23 mouse cellular contexts compared by ENCODE assay signal in genomic region chr14:46409016-46409415, GRCm38 (mm10). TPM values are rescaled to one million over a fixed set of nuclear protein-coding genes. Genes with fewer than 3 reads are reported as not detected.
DNase-seq lines count a peak whose midpoint lies in the region; ATAC-seq and TF ChIP-seq lines count a peak whose summit lies in the region.
"Had no signal": no experiment of that assay in that cellular context is flagged by ENCODE, and none has a peak within 500 bp of the region (broad histone marks: within the 10 kb centered on the region; RNA-seq: fewer than 3 reads in every experiment).

No protein-coding gene starts in this region.

- H3K9ac ChIP-seq in hindbrain, postnatal 0 days (replicated peaks; ENCODE audit: low read length) = no peak overlapping the region
- H3K9ac ChIP-seq in hindbrain, embryonic 14.5 days = no peak overlapping the region
- H3K9ac ChIP-seq in lung, embryonic 14.5 days = no peak overlapping the region
- H3K9ac ChIP-seq in lung, postnatal 0 days (replicated peaks; ENCODE audit: low read depth) = no peak overlapping the region
- H3K9ac ChIP-seq: embryonic facial prominence, embryonic 15.5 days had no signal

- H3K9me3 ChIP-seq in hindbrain, postnatal 0 days (ENCODE audit: low read length) = no peaks in the 10 kb centered on the region
- H3K9me3 ChIP-seq in hindbrain, embryonic 14.5 days (ENCODE audit: control insufficient read depth, low read length) = no peaks in the 10 kb centered on the region
- H3K9me3 ChIP-seq in lung, embryonic 14.5 days (ENCODE audit: low read depth, low read length) = no peaks in the 10 kb centered on the region
- H3K9me3 ChIP-seq in lung, postnatal 0 days (ENCODE audit: low read length) = no peaks in the 10 kb centered on the region
- H3K9me3 ChIP-seq: embryonic facial prominence, embryonic 15.5 days had no signal

- H3K36me3 ChIP-seq in hindbrain, postnatal 0 days (ENCODE audit: insufficient read depth, low read length) = no peaks in the 10 kb centered on the region
- H3K36me3 ChIP-seq in hindbrain, embryonic 14.5 days (replicated peaks; ENCODE audit: control insufficient read depth, insufficient read depth) = no peaks in the 10 kb centered on the region
- H3K36me3 ChIP-seq in lung, embryonic 14.5 days (ENCODE audit: insufficient read depth) = no peaks in the 10 kb centered on the region
- no peaks in the 10 kb centered on the region for H3K36me3 ChIP-seq in lung, postnatal 0 days (ENCODE audit: insufficient read depth, low read length)
- H3K36me3 ChIP-seq: embryonic facial prominence, embryonic 15.5 days had no signal

- H3K4me1 ChIP-seq in hindbrain, postnatal 0 days (ENCODE audit: insufficient read depth, low read length) = no peaks in the 10 kb centered on the region
- no peaks in the 10 kb centered on the region for H3K4me1 ChIP-seq in hindbrain, embryonic 14.5 days (replicated peaks; ENCODE audit: control insufficient read depth, insufficient read depth, low read length)
- no peaks in the 10 kb centered on the region for H3K4me1 ChIP-seq in lung, embryonic 14.5 days (ENCODE audit: insufficient read depth)
- H3K4me1 ChIP-seq in lung, postnatal 0 days (ENCODE audit: insufficient read depth, low read depth, low read length) = no peaks in the 10 kb centered on the region
- H3K4me1 ChIP-seq: embryonic facial prominence, embryonic 15.5 days had no signal

- no peak overlapping the region for H3K4me2 ChIP-seq in hindbrain, postnatal 0 days (ENCODE audit: low read depth, low read length)
- no peak overlapping the region for H3K4me2 ChIP-seq in hindbrain, embryonic 14.5 days (replicated peaks)
- no peak overlapping the region for H3K4me2 ChIP-seq in lung, embryonic 14.5 days
- no peak overlapping the region for H3K4me2 ChIP-seq in lung, postnatal 0 days (replicated peaks; ENCODE audit: low read depth, low read length)
- H3K4me2 ChIP-seq: embryonic facial prominence, embryonic 15.5 days had no signal

- DNase-seq in gastrocnemius, postnatal 14 days = peak; percentile 37
- no peak for DNase-seq in gastrocnemius, postnatal 10 days
- DNase-seq in hindbrain, postnatal 0 days (ENCODE audit: low spot score) = no peak
- DNase-seq in hindbrain, embryonic 14.5 days (ENCODE audit: low spot score) = no peak
- peak; percentile 24 for DNase-seq in lung, embryonic 14.5 days
- DNase-seq in lung, postnatal 0 days (ENCODE audit: low spot score) = no peak
- peak; percentile 16 for DNase-seq in telencephalon, adult 2 months (ENCODE audit: low read depth, low spot score)
- DNase-seq: adrenal gland, postnatal 36 days; B cell, adult 2 months; cerebellum, adult 2 months; cerebellum, postnatal 36 days; kidney, adult 18-20 months; kidney, postnatal 14 days; liver; lung, postnatal 36 days; right cerebral cortex, postnatal 4 days had no signal

- no peak overlapping the region for H3K4me3 ChIP-seq in hindbrain, postnatal 0 days (ENCODE audit: low read length)
- no peak overlapping the region for H3K4me3 ChIP-seq in hindbrain, embryonic 14.5 days (replicated peaks; ENCODE audit: low read length)
- H3K4me3 ChIP-seq in lung, embryonic 14.5 days (ENCODE audit: low read depth, low read length) = no peak overlapping the region
- H3K4me3 ChIP-seq in lung, postnatal 0 days (ENCODE audit: low read depth, low read length) = no peak overlapping the region
- H3K4me3 ChIP-seq: embryonic facial prominence, embryonic 15.5 days had no signal

- ATAC-seq in hindbrain, postnatal 0 days = peak; percentile 53; the same call in 1 of the 2 replicates
- no peak for ATAC-seq in hindbrain, embryonic 14.5 days (ENCODE audit: low FRiP score)
- ATAC-seq in lung, embryonic 14.5 days (ENCODE audit: insufficient read depth) = no peak
- ATAC-seq in lung, postnatal 0 days = no peak

- no peaks in the 10 kb centered on the region for H3K27me3 ChIP-seq in hindbrain, postnatal 0 days (ENCODE audit: insufficient read depth, low read length)
- H3K27me3 ChIP-seq in hindbrain, embryonic 14.5 days (ENCODE audit: control insufficient read depth, insufficient read depth, low read length) = no peaks in the 10 kb centered on the region
- H3K27me3 ChIP-seq in lung, embryonic 14.5 days (ENCODE audit: insufficient read depth, low read length) = no peaks in the 10 kb centered on the region
- H3K27me3 ChIP-seq in lung, postnatal 0 days (replicated peaks; ENCODE audit: insufficient read depth, low read length) = no peaks in the 10 kb centered on the region
- H3K27me3 ChIP-seq: embryonic facial prominence, embryonic 15.5 days had no signal

- 75% methylated on average over 10 of the region's 10 CpGs for WGBS in hindbrain, postnatal 0 days
- WGBS in hindbrain, embryonic 14.5 days = 78% methylated on average over 10 of the region's 10 CpGs
- WGBS in lung, embryonic 14.5 days = 66% methylated on average over 10 of the region's 10 CpGs
- WGBS in lung, postnatal 0 days = 70% methylated on average over 10 of the region's 10 CpGs

- intact Hi-C loops in gastrocnemius, postnatal 14 days (cut with DNase I; ENCODE audit: low total_unique reads) = no loop called here

- TF ChIP-seq CTCF in hindbrain, postnatal 0 days (IDR thresholded peaks at IDR 0.05; ENCODE audit: low read depth) = no peak
- TF ChIP-seq CTCF in lung, embryonic 14.5 days (IDR thresholded peaks at IDR 0.05; ENCODE audit: low read depth) = no peak
- TF ChIP-seq CTCF in lung, postnatal 0 days (IDR thresholded peaks at IDR 0.05) = no peak

- H3K27ac ChIP-seq in hindbrain, postnatal 0 days = no peak overlapping the region
- no peak overlapping the region for H3K27ac ChIP-seq in hindbrain, embryonic 14.5 days
- H3K27ac ChIP-seq in lung, embryonic 14.5 days (ENCODE audit: low read depth) = no peak overlapping the region
- H3K27ac ChIP-seq in lung, postnatal 0 days (ENCODE audit: low read length) = no peak overlapping the region
- H3K27ac ChIP-seq: embryonic facial prominence, embryonic 15.5 days had no signal

- TF ChIP-seq EP300 in lung, postnatal 0 days (IDR thresholded peaks at IDR 0.05) = no peak

RNA-seq across cellular contexts. Expression of gene Bmp4, which starts 18.5 kb away (rescaled TPM):
- 10 to 100 TPM; 12.1 to 17.5 TPM for total RNA-seq in gastrocnemius, postnatal 14 days (2021)
- total RNA-seq in gastrocnemius, postnatal 10 days (2021) = 10 to 100 TPM; 13.9 to 19.7 TPM
- total RNA-seq in hindbrain, postnatal 0 days (2014; rRNA removed) = 4.3 and 10.8 TPM in 2 replicates
- 5.4 and 5.9 TPM in 2 replicates for polyA plus RNA-seq in hindbrain, postnatal 0 days (2015; fragmentation: Nextera tagmentation; extraction: Ambion mirVana)
- polyA plus RNA-seq in hindbrain, embryonic 14.5 days (2014; fragmentation: Nextera tagmentation; extraction: Ambion mirVana) = 1.9 and 3.6 TPM in 2 replicates
- polyA plus RNA-seq in lung, embryonic 14.5 days (2014; fragmentation: Nextera tagmentation; extraction: Ambion mirVana) = 57.3 and 62.0 TPM in 2 replicates
- polyA plus RNA-seq in lung, postnatal 0 days (2015; fragmentation: Nextera tagmentation; extraction: Ambion mirVana) = 34.3 and 42.7 TPM in 2 replicates
- total RNA-seq: megakaryocyte-erythroid progenitor cell, adult 5-6 weeks had no signal

RNA-seq across cellular contexts. Expression of gene Gm15217, which starts 29.8 kb away (rescaled TPM):
- total RNA-seq in gastrocnemius, postnatal 14 days (2021) = not detected
- total RNA-seq in gastrocnemius, postnatal 10 days (2021) = not detected
- total RNA-seq in hindbrain, postnatal 0 days (2014; rRNA removed) = not detected in 2 replicates
- not detected in 2 replicates for polyA plus RNA-seq in hindbrain, postnatal 0 days (2015; fragmentation: Nextera tagmentation; extraction: Ambion mirVana)
- polyA plus RNA-seq in hindbrain, embryonic 14.5 days (2014; fragmentation: Nextera tagmentation; extraction: Ambion mirVana) = not detected in 2 replicates
- 0.53 and 0.61 TPM in 2 replicates for polyA plus RNA-seq in lung, embryonic 14.5 days (2014; fragmentation: Nextera tagmentation; extraction: Ambion mirVana)
- polyA plus RNA-seq in lung, postnatal 0 days (2015; fragmentation: Nextera tagmentation; extraction: Ambion mirVana) = 0.76 and 0.93 TPM in 2 replicates
- total RNA-seq: adrenal gland, postnatal 36 days; heart, adult 18-20 months; heart, postnatal 14 days; megakaryocyte-erythroid progenitor cell, adult 5-6 weeks had no signal
- polyA plus RNA-seq: cerebellum, adult 2 months; embryonic facial prominence, embryonic 15.5 days; liver, embryonic 16.5 days; thymus, postnatal 0 days; urinary bladder, adult 2 months had no signal

Comparison
In these comparisons a context has a peak if more than half of its experiments do, and no peak if none do; other contexts are left out.
1. DNase-seq: peak in gastrocnemius, postnatal 14 days (single experiment), lung, embryonic 14.5 days (single experiment) and telencephalon, adult 2 months (single experiment); none in gastrocnemius, postnatal 10 days (single experiment), hindbrain, postnatal 0 days (single experiment), hindbrain, embryonic 14.5 days (single experiment) and lung, postnatal 0 days (single experiment).